Mouse (Mus musculus) left cerebral cortex, adult 8-10 months (tissue): ENCODE measurements around the gene Cphx1. TPM values are rescaled to one million over a fixed set of nuclear protein-coding genes. Genes with fewer than 3 reads are reported as not detected.
A peak's percentile ranks its signal among the peaks of the same experiment; 100 is the strongest.
"Not testable (repeated sequence)": the region's sequence is repeated elsewhere in the genome, so short reads cannot be mapped to it uniquely, and the experiment has no call there.

Experiments
- DNase-seq, 2 experiments: peaks; one replicate each; pipeline ENCODE4 v3.0.0; 2022; ENCODE audit warnings: low spot score in 2 of 2
- total RNA-seq, 4 experiments: library from RNA; stranded (reverse); gene quantifications; 2 replicates each; pipeline ENCODE4 v1.2.4; 2022

The Cphx1 gene
- total RNA-seq = not detected

DNA sequence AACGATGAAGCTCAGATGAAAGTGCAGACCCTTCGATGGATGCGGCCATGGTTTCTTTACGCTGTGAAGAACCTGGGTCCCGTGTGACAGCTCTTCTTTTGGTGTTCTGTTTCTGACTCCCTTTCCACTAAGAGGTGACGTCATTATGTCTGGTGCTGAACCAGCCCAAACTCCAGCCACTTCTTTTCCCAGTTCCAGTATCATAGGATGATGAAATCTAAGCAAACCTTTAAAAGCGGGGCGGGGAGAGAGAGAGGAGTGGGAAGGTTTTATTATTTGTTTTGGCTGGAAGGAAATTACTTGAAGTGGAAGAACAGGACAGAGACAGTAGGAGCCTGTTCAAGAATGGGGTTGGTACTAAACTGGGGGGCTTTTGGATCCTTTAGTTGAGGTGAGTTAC, at the start of gene Cphx1:
Gene Cphx1 (plus strand): TSS at position 301 of the 400 bp plus-strand sequence.
- DNase-seq = not testable (repeated sequence)

GRCm38 (mm10) chr14:25894566-25894965, 43.5 kb upstream of the Cphx1 start:
- DNase-seq = not testable (repeated sequence)

DNA sequence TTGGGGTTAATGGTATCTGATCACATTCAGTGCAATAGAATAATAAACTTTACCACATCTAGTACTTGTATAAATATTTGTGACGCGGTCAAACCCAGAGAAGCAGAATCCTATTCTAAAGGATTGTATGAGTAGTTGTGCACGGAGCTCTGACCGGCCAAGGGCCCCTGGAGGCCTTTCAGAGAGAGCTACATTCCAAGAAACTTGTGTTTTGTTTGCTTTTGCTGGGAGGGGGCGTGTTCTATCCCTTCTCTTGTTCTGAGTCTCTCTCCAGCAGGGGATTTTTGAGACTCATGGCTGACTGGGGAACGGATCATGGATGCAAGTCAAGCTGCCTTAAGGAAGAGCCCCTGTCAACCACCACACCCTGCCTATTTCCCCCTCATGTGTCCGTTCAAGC, 42.4 kb upstream of the Cphx1 start:
- not testable (repeated sequence) for DNase-seq

DNA sequence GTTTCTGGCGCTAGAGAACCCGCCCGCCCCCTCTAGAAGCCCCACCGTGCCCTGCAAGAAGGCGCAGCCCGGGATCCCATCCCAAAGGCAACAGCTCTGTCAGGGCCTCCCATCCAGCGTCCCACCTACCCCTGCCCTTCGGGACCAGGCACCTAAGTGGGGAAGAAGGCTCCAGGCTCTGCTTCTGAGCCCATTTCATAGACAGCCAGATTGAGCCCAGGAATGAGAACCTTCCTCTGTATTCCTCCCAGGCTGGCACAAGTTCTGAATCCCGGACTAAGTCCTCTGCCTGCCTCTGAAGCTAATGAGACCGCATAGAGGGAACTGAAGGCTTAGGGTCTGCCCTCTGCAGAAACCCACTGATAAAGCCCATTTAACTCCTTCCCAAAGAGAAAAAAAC, 35.1 kb upstream of the Cphx1 start, which contains the start of gene Plac9a:
Gene Plac9a (minus strand): TSS at position 101 of the 400 bp plus-strand sequence.
- DNase-seq = not testable (repeated sequence)

- peak; percentile 0 to 14 for DNase-seq
These were observed 32.9 kb upstream of the Cphx1 start for GRCm38 (mm10) chr14:25905243-25905642.

GRCm38 (mm10) chr14:25907272-25907671, 30.8 kb upstream of the Cphx1 start:
- not testable (repeated sequence) for DNase-seq

- DNase-seq = not testable (repeated sequence)
These were observed 29.1 kb upstream of the Cphx1 start for GRCm38 (mm10) chr14:25908976-25909375.

- not testable (repeated sequence) for DNase-seq
These were observed 19.5 kb upstream of the Cphx1 start for GRCm38 (mm10) chr14:25918427-25919170.

- DNase-seq = not testable (repeated sequence)
These were observed 11.1 kb upstream of the Cphx1 start for GRCm38 (mm10) chr14:25926814-25927561.

DNA sequence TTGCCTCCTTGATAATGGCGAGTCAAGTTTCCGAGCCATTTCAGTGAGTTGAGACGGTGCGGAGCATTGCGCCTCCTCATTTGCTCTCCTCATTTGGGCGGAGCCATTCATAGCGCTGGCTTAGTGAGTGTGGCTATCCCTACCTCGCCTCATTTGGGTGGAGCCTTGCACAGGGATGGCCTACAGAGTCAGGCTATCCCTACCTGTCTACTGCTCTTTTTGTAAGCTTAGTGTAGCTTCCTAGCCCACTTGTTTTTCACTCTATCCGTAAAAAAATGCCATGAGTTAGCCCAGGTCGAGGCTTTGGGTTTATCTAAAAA, 10.6 kb upstream of the Cphx1 start, which contains the start of gene Tmem254a:
Gene Tmem254a (minus strand): TSS at position 111 of the 320 bp plus-strand sequence.
- DNase-seq = not testable (repeated sequence)

DNA sequence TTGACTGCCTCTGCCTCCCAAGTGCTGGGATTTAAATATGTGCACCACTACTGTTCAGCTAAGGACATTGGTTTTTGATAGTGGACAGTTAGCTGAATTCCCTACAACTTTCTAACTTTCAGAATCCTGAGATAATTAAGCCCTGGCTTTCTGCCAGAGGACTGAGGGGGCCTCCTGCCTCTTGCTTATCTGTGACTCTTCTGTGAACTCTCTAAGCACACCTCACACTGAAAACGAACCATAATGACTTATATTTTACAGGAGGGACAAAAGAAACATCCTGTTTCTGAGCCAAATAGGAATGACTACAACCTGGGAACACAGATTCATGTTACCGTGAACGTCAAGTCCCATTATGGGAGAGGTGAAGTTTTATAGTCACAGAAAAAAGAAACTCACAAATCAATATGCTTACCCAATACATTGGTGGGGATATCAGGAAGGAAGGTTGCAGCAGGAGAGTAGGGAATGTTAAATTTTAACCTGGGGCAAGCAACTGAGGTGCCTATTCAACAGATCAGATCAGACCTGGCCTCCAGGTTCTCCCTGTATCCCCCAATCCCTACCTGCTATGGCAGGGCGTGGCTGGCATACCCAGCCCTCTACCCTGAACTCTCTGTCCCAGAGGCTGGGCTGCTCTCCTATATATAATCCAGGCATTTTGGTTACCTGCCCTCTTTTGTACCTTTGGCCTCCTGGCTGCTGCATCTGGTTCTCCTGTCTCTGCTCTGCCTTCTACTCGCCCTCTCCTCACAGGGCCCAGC, 1.1 kb upstream of the Cphx1 start:
- not testable (repeated sequence) for DNase-seq

GRCm38 (mm10) chr14:25957861-25958260, 19.8 kb downstream of the Cphx1 start:
- not testable (repeated sequence) for DNase-seq

DNA sequence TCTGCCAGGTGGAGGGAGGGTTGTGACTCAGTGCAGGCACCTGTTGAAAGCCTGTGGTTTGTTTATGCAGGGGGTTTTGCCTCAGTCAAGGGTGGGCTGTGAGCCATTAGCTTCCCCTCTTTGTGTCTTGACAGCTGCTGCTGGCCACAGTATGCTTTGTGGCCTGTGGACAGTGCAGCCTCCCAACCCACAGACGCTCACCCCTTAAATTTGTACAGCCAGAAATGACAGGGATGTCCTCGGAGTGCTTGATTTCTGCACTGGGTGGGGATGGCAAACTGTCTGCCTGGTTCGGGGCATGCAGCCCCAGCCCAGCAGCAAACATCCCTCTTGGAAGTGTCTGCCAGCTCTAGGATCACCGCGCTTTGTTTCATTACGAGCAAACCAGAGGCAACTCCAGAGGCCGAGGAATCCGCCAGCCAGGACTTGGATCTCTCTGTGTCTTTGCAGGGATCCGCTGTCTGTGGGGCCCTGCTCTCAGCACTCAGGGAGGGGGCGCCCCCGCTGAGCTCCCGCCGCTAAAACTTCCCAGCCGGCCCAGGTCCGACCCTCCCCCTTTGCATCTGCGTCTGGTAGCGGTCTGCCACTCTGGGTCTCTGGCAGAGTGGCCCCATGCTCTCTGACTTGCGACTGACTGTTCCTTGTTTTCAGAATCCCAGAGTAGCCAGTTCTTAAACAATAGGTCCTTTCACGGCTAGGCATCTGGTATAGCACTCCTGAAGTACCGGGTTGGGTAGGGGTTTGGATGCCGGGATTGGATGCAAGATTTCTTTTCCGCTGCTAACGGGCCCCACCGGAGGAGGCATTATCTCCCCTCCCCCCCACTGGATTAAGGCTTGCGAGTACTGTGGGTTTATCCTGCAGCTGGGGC, 40.5 kb downstream of the Cphx1 start, which contains the start of gene Duxbl1:
Gene Duxbl1 (plus strand): TSS at position 207 of the 871 bp plus-strand sequence.
- not testable (repeated sequence) for DNase-seq

DNA sequence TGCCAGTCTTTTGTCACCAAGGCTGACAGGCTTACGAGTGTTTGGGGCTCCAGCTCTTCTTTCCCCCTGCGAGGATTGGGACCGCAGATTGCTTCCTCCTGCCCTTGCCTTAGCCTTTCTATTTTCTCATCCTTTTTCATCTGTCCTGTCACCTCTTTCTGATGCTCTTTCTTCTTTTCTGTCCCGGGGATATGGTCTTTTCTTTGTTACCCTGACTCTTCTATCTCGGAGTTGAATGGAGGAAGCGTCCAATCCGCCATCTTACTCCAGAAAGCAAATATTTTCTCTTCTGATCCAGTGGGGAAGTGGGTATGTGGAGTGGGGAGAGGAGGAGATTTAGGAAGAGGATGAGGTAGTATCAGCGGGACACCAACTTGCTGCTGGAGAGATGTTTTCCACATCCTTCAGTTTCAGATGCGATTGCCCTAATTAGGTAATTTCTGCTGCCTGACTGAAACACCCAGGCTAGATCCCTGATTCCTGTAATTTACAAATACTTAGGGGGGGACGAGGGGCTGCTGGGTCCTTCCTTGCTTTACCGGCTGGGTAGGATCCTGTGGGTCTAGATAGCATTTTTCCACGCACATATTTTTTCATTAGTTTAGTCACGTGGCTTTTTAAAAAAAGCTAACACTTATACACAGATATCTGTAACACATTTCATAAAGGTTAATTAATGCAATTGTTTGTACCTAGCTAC, 41.3 kb downstream of the Cphx1 start:
- DNase-seq = not testable (repeated sequence)

DNA sequence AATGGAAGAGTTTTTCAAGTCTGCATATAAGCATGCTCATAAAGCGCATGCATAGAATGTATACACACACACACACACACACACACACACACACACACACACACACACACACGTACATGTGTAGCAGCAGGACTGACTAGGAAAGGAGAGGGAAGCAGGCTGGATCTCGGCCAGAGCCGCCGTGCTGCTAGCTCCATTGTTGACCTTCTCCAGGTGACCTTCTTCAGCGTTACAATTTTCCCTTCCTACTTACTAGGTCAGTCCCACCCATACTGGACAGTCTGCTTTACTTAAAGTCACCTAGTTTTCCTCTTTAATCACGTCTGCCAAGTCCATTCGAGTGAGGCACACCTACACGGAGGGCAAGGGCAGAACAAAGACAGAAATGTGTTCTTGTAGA, 43.8 kb downstream of the Cphx1 start:
- not testable (repeated sequence) for DNase-seq

Other genes starting within 250 kb of the Cphx1 start
- gene Ppif, start 244.2 kb upstream of the Cphx1 start, total RNA-seq = 10 to 100 TPM; 25.5 to 26.8 (median 26.5) TPM
- 10 to 100 TPM; 51.5 to 58.0 (median 54.4) TPM for gene Zcchc24, start 169.3 kb upstream of the Cphx1 start, total RNA-seq
- gene Anxa11, start 96.1 kb upstream of the Cphx1 start, total RNA-seq = 10 to 100 TPM; 33.7 to 40.5 (median 36.4) TPM
- 1 to 10 TPM in 1 of 4 experiments, not detected in 3; 1.7 TPM for gene Plac9a, start 35.2 kb upstream of the Cphx1 start, total RNA-seq
- 10 to 100 TPM in 1 of 4 experiments, 1 to 10 TPM in 3; 3.1 to 10.7 (median 5.5) TPM for gene Tmem254a, start 10.6 kb upstream of the Cphx1 start, total RNA-seq
- under 1 TPM in 2 of 4 experiments, not detected in 2; 0.81 TPM for gene Duxbl1, start 40.3 kb downstream of the Cphx1 start, total RNA-seq
- 1 to 10 TPM; 2.2 to 6.2 (median 3.3) TPM for gene Gm9780, start 104.4 kb downstream of the Cphx1 start, total RNA-seq
- 10 to 100 TPM; 18.3 to 32.3 (median 24.6) TPM for gene Tmem254c, start 129.1 kb downstream of the Cphx1 start, total RNA-seq
- gene Cphx2, start 143.2 kb downstream of the Cphx1 start, total RNA-seq = not detected
- not detected for gene Cphx3, start 144.0 kb downstream of the Cphx1 start, total RNA-seq
- gene Duxbl2, start 180.0 kb downstream of the Cphx1 start, total RNA-seq = under 1 TPM in 3 of 4 experiments, not detected in 1; 0.23 to 0.61 (median 0.50) TPM
- gene Plac9b, start 244.2 kb downstream of the Cphx1 start, total RNA-seq = 10 to 100 TPM in 2 of 4 experiments, 1 to 10 TPM in 2; 8.5 to 10.7 (median 10.0) TPM